Mouse (Mus musculus) layer of hippocampus, postnatal 14 days (tissue): ENCODE results near the gene Axl. TPM values are rescaled to one million over a fixed set of nuclear protein-coding genes. Genes with fewer than 3 reads are reported as not detected.

Source experiments
- DNase-seq, 2 experiments: peaks; one replicate each; pipeline ENCODE4 v3.0.0; 2021 to 2022; ENCODE audit warnings: low spot score in 2 of 2, mixed read lengths in 1 of 2
- microRNA-seq, 2 experiments: library from miRNA; unstranded; fragments of <30 nt; microRNA quantifications; one replicate each; pipeline ENCODE4 v1.2.0; 2021
- total RNA-seq, 2 experiments: library from RNA; stranded (reverse); gene quantifications; 2 replicates each; pipeline ENCODE4 v1.2.3; 2021

The Axl gene
- total RNA-seq, 2 experiments from 2014 or later, result 46.7 to 47.9 TPM

GRCm38 (mm10) chr7:25714581-25714980 lies 73.9 kb downstream of the Axl start:
- no peak for DNase-seq

GRCm38 (mm10) chr7:25712801-25713200 lies 75.7 kb downstream of the Axl start:
- no peak for DNase-seq

- no peak for DNase-seq
These were observed 76.7 kb downstream of the Axl start for GRCm38 (mm10) chr7:25711731-25712197.

DNA sequence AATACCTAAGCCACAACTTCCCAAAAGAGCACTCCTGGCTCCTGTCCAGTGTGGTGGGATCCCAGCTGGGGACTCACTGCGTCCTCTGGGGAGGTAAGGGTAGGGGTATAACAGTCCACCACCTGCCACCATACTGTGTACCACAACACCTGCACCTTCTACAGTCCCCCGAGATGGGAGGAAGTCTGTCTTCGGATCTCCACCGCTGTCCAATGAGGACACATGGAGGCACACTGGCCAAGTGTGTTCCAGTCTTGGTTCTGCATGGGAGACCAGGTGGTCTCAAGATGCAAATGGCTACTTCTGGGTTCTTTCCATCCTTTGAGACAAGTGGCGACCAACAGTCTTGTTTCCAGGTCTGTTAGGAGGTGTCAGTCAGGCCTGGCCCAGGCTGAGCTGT lies 77.3 kb downstream of the Axl start:
- DNase-seq, result no peak

- no peak for DNase-seq
These were observed 77.9 kb downstream of the Axl start for GRCm38 (mm10) chr7:25710519-25711130.

DNA sequence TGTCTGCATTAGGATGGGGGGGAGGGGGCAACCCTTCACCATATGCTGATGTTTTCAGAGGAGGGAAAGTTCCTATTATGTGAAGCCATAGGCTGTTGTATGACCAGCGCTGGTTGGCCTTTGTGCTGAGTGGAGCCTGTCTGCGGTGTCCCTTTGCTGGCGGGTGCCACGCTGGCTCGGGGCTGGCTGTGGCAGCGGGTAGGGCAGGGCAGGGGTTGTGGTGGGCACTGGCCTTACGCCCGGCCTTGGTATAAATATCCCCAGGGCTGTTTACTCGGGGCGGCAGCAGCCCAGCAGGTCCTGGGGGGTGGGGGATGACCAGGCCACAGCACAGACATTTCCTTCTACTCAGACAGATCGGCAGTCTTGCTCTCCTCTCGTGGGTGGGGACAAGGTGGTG lies 78.5 kb downstream of the Axl start:
- peak in 1 of 2 experiments; percentile 53 for DNase-seq

GRCm38 (mm10) chr7:25707581-25708292 lies 80.8 kb downstream of the Axl start:
- DNase-seq, result no peak

Small RNA genes within 50 kb of the gene (microRNA-seq; reads per million reads assigned to microRNA genes)
- 0 reads per million in 2 experiments for gene Gm24865

Other genes starting within 250 kb of the Axl start
- under 1 TPM; 0.14 to 0.23 TPM for gene Ceacam2, start 248.8 kb downstream of the Axl start, total RNA-seq
- under 1 TPM in 1 of 2 experiments, not detected in 1; 0.57 TPM for gene Erich4, start 172.8 kb downstream of the Axl start, total RNA-seq
- gene Dmac2, start 169.3 kb downstream of the Axl start, total RNA-seq, result 10 to 100 TPM; 37.3 to 39.2 TPM
- gene B3gnt8, start 162.1 kb downstream of the Axl start, total RNA-seq, result 1 to 10 TPM; 1.9 to 2.0 TPM
- 10 to 100 TPM; 38.3 to 42.6 TPM for gene Bckdha, start 129.7 kb downstream of the Axl start, total RNA-seq
- gene Exosc5, start 129.5 kb downstream of the Axl start, total RNA-seq, result 10 to 100 TPM; 29.3 to 29.8 TPM
- gene Tmem91, start 113.5 kb downstream of the Axl start, total RNA-seq, result 10 to 100 TPM; 16.4 to 29.3 TPM
- gene B9d2, start 107.9 kb downstream of the Axl start, total RNA-seq, result 10 to 100 TPM; 21.9 to 25.3 TPM
- gene Tgfb1, start 101.7 kb downstream of the Axl start, total RNA-seq, result 1 to 10 TPM; 8.1 to 8.9 TPM
- 10 to 100 TPM; 50.1 to 50.5 TPM for gene Ccdc97, start 69.6 kb downstream of the Axl start, total RNA-seq
- 100 to 1,000 TPM; 114 to 119 TPM for gene Hnrnpul1, start 33.9 kb downstream of the Axl start, total RNA-seq
- 1 to 10 TPM; 1.3 to 1.9 TPM for gene Cyp2s1, start 28.2 kb upstream of the Axl start, total RNA-seq
- not detected for gene Cyp2b10, start 108.9 kb upstream of the Axl start, total RNA-seq